Mouse (Mus musculus): ENCODE measurements around the gene Catsperb.

DNA sequence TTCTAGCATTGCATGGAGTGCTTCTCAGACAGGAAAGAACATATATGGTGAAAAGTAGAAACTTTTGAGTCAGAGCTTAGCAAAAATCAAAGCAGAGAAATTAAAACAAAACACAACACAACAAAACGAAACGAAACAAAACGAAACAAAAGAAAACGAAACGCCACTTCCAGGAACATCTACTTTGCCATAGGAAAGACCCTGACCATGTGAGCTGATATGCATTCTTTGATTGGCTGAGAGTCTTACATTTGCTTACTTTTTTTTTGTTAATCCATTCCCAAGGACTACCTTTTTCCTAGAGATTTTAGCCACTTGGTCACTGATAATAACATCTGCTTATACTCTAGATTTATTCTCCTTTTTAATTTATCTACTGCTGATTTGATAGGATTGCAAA is 57.6 kb downstream of the Catsperb start:
- no peak for TF ChIP-seq CTCF (IDR thresholded peaks at IDR 0.05; ENCODE audit: borderline replicate concordance, insufficient read depth, low read depth, low read length)
- no peak for TF ChIP-seq POLR2A (IDR thresholded peaks at IDR 0.05; ENCODE audit: borderline replicate concordance, insufficient read depth, low read length)

All from cerebellum, adult 2 months (tissue).